Mouse (Mus musculus) gastrocnemius, adult 2 months (tissue): ENCODE results near the gene Smim24. TPM values are rescaled to one million over a fixed set of nuclear protein-coding genes. Genes with fewer than 3 reads are reported as not detected.
A peak's percentile ranks its signal among the peaks of the same experiment; 100 is the strongest.

Experiments
- DNase-seq: peaks from one replicate; pipeline ENCODE4 v3.0.0; 2022
- H3K27ac ChIP-seq: fragments of 200-600 bp; 2 replicates; pipeline ENCODE4 v1.8.1; 2022; ENCODE audit warnings: mild to moderate bottlenecking
- H3K4me3 ChIP-seq: fragments of 200-600 bp; 2 replicates; pipeline ENCODE4 v1.8.1; 2022; ENCODE audit warnings: mild to moderate bottlenecking, moderate library complexity
- CTCF ChIP-seq: fragments of 200-600 bp; IDR thresholded peaks from 2 replicates; pipeline ENCODE4 v1.8.1; 2022; ENCODE audit warnings: antibody characterized with exemption, mild to moderate bottlenecking, moderate library complexity
- intact Hi-C: fragments of 180-260 bp; cut with DNase I; formaldehyde crosslinking; loops from one replicate; pipeline ENCODE4 v1.15.1; 2025
- total RNA-seq, 2 experiments: library from RNA; stranded (reverse); gene quantifications; 2 replicates each; pipeline ENCODE4 v1.2.3; 2021

Gene Smim24
- total RNA-seq, 2 experiments from 2014 or later = not detected

DNA sequence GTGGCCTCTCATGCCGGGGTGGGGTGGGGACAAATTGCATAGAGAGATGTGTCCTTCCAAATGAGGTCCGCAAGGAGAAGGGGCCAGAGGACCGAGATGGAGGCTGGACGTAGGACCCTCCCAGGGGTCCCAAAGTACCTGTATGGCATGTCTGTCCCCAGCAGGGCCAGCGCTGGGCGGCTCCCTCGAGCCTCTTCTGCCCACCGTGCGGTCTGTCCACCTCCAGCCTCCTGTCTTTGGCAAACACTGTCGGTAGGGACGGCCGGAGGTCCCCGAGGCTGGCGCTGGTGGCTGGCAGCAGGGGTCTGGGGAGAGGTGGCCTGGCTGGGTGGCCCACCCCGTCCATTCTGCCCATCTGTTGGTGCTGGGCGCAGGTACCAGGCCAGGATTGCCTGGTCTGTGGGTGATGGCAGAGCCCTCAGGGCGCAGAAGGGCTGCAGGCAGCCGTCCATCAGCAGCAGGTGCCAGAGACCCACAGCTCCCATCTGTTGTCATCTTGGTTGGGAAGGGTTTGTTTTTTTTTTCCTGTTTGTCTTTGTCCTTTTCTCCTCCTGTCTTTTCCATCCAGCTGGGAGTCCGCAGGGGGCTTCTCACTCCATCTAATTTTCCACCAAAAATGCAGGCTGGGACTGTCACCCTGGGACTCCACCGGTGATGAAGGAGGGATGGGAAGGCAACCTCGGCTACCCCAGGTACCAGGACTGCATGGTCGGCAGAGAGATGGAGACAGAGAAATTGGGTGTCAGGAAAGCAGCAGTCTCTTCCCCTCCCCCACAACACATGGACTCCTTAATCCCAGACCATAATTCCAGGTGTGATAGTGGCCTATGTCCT, 7.7 kb downstream of the Smim24 start:
- Histone ChIP-seq H3K4me3 (no peak overlapping the region), H3K27ac (peak overlapping the region; percentile 97)
- intact Hi-C loops = no loop called here
- no peak for TF ChIP-seq CTCF
- DNase-seq = no peak

DNA sequence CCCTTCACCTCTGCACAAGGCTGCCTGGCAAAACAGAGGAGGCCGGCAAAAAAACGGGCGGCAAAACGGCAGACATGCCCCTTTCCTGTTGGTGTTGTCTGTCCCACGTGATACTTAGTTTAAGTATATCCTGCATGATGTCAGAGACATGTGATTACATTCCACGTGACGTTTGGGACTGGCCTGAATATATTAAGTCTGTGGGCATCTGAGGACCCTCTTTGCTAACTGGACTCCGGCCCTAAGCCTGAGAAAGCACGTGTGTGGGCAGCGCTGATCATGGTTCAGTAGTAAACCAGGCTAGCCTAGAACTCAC, 8.3 kb downstream of the Smim24 start:
- intact Hi-C loops = no loop called here
- no peak for DNase-seq
- no peak for TF ChIP-seq CTCF
- H3K27ac ChIP-seq = peak overlapping the region; percentile 97
- H3K4me3 ChIP-seq = peak overlapping the region; percentile 34

DNA sequence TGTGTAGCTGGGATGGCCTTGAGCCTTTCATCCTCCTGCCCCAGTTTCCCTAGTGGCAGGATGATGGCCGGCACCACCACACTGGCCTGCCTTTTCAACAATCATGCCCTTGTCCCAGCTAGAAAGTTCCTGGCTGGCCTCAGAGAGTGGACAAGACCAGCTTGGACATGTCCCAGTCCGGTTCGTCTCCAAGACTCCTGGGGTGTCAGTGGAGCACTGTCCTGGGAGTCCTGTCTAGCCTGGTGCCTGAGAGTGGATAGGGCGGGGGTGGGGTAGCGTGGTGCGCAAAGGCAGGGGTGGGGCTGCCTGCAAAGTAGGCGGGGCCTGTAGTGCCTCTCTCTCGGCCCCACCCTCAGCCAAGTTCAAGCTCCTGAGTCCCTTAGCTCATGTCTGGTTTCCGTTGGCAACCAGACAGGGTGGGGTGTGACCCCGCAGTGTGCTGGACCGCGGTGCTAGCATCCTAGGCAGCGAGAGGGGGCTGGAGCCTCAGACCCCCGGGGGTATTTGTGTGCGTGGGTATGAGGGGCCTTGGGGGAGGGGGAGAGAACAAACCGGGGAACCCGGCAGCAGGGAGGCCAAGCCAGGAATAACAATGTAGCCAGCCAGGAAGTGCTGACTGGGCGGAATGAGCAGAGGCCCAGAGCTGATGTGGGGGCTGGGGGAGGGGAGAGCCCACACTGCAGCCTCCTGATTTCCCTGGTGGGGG, 8.8 kb downstream of the Smim24 start:
- H3K4me3 ChIP-seq = peak overlapping the region; percentile 34
- no peak for TF ChIP-seq CTCF
- intact Hi-C loops = no loop called here
- peak overlapping the region; percentile 97 for H3K27ac ChIP-seq
- DNase-seq = peak; percentile 88

DNA sequence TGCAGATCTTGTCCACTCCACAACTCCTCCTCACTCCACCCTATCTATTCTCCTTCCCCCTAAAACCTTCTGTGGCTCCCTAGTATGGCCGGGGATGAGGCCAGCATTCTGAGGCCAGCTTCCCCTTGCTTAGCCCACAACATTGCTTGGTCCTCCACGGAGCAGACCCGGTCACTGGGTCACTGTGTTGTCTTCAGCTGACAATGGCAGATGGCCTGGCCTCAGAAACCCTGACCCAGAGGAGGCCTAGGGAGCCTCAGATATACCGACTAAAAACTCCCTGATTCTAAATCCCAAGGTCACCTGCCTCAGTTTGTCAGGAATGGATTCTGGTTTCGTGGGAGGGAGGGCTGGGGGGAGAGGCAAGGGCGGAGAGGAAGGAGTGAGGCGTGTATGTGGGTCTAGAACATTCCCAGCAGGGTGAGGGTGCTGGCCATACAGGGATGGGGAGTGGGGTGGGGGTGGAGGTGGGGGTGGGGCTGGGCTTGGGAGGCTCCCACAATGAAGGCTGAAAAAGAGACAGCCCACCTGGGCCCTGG, 9.4 kb downstream of the Smim24 start:
- DNase-seq = no peak
- intact Hi-C loops = no loop called here
- H3K27ac ChIP-seq = peak overlapping the region; percentile 97
- H3K4me3 ChIP-seq = peak overlapping the region; percentile 34
- TF ChIP-seq CTCF = no peak

DNA sequence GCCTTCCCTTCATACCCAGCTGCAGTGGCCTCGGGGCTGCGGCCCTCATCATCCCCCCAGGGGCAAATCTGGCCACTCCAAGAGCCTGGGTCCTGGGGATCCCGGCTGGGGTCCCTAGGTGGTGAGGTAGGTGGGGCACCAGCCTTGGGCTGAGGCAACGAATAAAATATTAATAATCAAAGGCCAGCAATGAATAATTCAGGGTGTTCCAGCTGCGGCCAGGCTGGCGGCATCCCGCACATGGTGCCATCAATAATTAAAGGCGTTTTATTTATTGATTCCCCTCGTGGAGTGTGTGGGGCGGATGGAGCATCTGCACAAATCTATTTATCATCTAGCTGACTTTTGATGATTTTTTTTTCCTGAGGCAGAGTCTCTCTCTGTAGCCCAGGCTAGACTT, 10.7 kb downstream of the Smim24 start:
- intact Hi-C loops = no loop called here
- DNase-seq = no peak
- no peak for TF ChIP-seq CTCF
- peak overlapping the region; percentile 97 for H3K27ac ChIP-seq
- H3K4me3 ChIP-seq = no peak overlapping the region

DNA sequence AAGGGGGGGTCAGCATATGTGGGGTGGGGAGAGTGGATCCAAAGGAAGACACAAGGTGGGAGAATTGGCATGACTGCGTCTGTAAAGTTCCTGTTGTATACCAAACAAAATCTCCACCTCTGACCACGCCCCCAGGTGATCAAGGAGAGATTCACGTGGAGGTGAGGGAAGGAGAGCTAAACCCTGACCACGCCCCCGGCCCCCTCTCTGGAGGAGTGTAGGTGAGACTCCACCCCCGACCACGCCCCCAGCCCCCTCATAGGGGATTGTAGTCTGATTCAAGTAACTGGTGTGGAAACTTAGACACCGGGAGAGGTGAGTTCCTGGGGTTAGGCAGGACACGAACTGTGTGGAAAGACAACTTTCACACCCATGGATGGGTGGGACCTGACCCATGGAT, 11.2 kb downstream of the Smim24 start:
- no peak for TF ChIP-seq CTCF
- peak; percentile 44 for DNase-seq
- Histone ChIP-seq H3K27ac (peak overlapping the region; percentile 97), H3K4me3 (no peak overlapping the region; the same call in 1 of the 2 replicates)
- intact Hi-C loops = no loop called here

GRCm38 (mm10) chr10:81404720-81405119, 11.9 kb downstream of the Smim24 start:
- Histone ChIP-seq H3K27ac (peak overlapping the region; percentile 97), H3K4me3 (peak overlapping the region; percentile 32)
- intact Hi-C loops = no loop called here
- DNase-seq = peak; percentile 62
- no peak for TF ChIP-seq CTCF

- peak; percentile 88 for TF ChIP-seq CTCF
- Histone ChIP-seq H3K27ac (peak overlapping the region; percentile 97), H3K4me3 (no peak overlapping the region; the same call in none of the 2 replicates)
- intact Hi-C loops = no loop called here
- DNase-seq = peak; percentile 78
These were observed 12.8 kb downstream of the Smim24 start for GRCm38 (mm10) chr10:81405588-81406201.

DNA sequence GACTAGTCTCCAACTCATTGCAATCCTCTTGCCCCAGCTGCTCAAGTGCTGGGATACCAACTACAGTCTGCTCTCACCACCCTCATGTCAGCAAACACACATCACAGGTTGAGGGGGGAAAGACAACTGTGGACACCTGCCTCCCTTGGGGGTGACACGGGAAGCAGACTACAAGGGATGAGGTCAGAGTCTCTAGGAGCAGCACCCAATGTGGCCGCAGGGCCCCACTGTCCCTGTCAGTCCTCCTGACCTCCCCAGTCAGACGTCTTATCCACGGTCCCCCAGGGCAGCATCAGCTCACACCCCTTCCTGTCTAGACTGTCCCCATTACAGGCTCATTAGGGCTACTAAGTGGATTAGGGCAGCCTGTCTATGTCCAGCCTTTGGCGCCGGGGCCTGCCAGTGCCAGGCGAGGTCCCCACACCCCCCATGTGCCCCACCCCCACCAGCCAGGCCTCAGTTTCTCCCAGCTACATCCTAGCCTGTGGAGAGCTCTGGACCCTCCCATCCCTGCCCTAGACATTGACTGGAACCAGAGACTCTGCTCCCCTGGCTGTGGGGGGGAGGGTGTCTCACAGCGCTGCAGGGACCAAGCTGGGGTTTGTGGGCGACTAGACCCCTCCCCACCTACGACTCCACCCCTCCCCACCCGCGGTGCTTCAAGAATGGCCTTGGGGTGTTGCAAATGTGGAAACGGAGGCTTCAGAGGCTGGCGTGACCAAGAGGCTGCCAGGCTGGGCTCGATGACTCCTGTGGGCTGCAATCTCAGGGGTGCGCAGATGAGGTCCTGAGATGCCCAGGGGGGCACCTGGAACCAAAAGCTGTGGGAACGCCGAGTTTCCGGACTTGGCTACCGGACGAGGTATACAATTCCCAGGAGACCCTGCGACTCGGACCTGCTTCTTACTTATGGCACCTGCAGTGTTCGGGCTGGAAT, 13.9 kb downstream of the Smim24 start:
- peak; percentile 38 for DNase-seq
- H3K27ac ChIP-seq = peak overlapping the region; percentile 97
- intact Hi-C loops = no loop called here
- TF ChIP-seq CTCF = no peak
- peak overlapping the region; percentile 70 for H3K4me3 ChIP-seq

GRCm38 (mm10) chr10:81407539-81408423, 14.9 kb downstream of the Smim24 start:
- peak; percentile 77 for DNase-seq
- H3K27ac ChIP-seq = peak overlapping the region; percentile 97
- no peak for TF ChIP-seq CTCF
- intact Hi-C loops = loop anchor here (2.0 kb wide), 1 partner anchor 27 kb away; no protein-coding TSS in a partner anchor
- H3K4me3 ChIP-seq = peak overlapping the region; percentile 70

DNA sequence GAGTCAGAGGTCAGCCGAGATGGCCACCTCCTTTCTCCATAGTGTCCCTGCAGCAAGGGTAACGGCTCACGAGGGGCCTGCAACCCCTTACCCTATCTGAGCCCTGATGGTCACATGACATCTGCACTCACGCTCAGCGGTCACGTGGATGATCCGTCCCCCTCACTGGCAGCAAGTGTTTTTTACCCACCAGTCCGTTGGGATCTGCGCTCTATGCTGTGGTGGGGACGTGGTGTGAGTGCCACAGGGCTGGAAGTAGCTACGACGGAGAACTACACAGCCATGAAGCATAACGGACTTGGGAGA, 15.5 kb downstream of the Smim24 start:
- Histone ChIP-seq H3K4me3 (peak overlapping the region; percentile 70), H3K27ac (peak overlapping the region; percentile 97)
- intact Hi-C loops = loop anchor here (2.0 kb wide), 1 partner anchor 26 kb away; no protein-coding TSS in a partner anchor
- TF ChIP-seq CTCF = no peak
- DNase-seq = no peak
